Mouse (Mus musculus): Measurements from ENCODE around the gene Specc1l. TPM values are rescaled to one million over a fixed set of nuclear protein-coding genes. Genes with fewer than 3 reads are reported as not detected.

The Specc1l gene
- polyA plus RNA-seq, 1 experiment from 2014 or later: 48.2 TPM

DNA sequence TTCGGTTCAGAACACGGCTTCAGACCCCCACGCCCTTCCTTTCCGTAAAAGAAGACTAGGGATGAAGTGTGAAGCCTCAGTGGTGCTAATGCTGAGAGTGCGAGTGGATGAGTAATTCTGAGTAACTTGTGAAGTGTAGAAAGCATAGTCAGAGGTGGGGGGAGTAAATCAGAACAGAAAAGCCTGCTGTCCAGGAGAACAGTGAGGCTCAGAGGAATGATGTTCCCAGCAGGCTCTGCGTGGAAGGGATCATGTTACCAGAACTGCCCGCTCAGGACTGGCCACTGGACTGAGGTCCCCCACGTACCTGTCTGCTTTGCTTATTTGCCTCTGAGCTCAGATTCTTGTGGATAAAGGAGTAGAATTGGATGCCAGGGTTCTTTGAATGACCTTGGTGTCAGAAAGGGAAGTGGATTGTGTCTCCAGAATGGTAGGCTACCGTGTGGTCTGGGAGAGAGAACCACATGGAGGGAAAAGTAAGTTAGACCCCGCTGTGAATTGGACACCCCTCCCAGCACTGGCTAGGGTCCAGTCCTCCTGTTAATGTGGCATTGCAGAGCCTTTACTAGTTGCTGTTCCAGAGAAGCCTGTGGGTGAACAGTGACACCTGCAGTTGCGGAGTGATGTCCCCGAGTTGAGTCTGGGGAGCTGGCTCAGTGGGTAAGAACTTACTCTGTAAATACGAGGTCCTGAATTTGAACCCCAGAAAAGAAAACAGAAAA lies 40.6 kb downstream of the Specc1l start:
- H3K27me3 ChIP-seq (ENCODE audit: control insufficient read depth, insufficient read depth, low read depth, low read length): no peaks in the 10 kb centered on the region
- H3K4me3 ChIP-seq (ENCODE audit: low read length): no peak overlapping the region
- H3K27ac ChIP-seq (ENCODE audit: low read length): peak overlapping the region; percentile 42
- ATAC-seq (ENCODE audit: low read depth): peak; percentile 71
- H3K36me3 ChIP-seq (ENCODE audit: control insufficient read depth, insufficient read depth, low read length): peaks cover 12% of the 10 kb centered on the region
- H3K9ac ChIP-seq (ENCODE audit: low read length): 0 out of 2 replicates have a peak overlapping the region, but pooled peaks have one; percentile 22
- WGBS: 51% methylated on average over 13 of the region's 13 CpGs
- H3K4me2 ChIP-seq (ENCODE audit: low read depth, low read length): no peak overlapping the region
- no peaks in the 10 kb centered on the region for H3K9me3 ChIP-seq (ENCODE audit: control insufficient read depth, low read length)
- H3K4me1 ChIP-seq (replicated peaks; ENCODE audit: control insufficient read depth, insufficient read depth, low read length): peaks cover 3% of the 10 kb centered on the region

DNA sequence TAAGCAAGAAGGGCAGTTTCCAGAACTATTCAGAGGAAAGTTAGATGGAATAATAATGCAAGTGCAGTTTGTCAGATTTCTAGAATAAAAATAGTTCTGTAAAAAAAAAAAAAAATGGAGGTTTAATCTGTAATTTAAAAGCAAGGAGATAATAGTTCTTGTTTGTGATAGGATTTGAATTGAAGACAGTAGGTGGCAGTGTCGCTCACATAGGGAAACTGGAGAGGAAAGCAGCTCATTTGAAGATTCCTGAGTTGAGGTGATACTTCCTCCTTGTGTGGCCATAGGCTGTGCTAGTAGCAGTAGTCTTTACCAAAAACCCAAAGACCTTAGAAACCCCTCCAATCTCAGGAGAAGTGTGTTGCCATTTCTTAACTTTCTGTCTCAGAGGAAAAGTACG lies 43.2 kb downstream of the Specc1l start:
- Histone ChIP-seq H3K4me3 (ENCODE audit: low read length) (no peak overlapping the region), H3K4me1 (replicated peaks; ENCODE audit: control insufficient read depth, insufficient read depth, low read length) (peaks cover 3% of the 10 kb centered on the region), H3K9me3 (ENCODE audit: control insufficient read depth, low read length) (no peaks in the 10 kb centered on the region), H3K9ac (ENCODE audit: low read length) (no peak overlapping the region), H3K36me3 (ENCODE audit: control insufficient read depth, insufficient read depth, low read length) (peaks cover 15% of the 10 kb centered on the region), H3K27me3 (ENCODE audit: control insufficient read depth, insufficient read depth, low read depth, low read length) (no peaks in the 10 kb centered on the region), H3K27ac (ENCODE audit: low read length) (no peak overlapping the region), H3K4me2 (ENCODE audit: low read depth, low read length) (no peak overlapping the region)
- 58% methylated on average over 2 of the region's 2 CpGs for WGBS
- ATAC-seq (ENCODE audit: low read depth): no peak

DNA sequence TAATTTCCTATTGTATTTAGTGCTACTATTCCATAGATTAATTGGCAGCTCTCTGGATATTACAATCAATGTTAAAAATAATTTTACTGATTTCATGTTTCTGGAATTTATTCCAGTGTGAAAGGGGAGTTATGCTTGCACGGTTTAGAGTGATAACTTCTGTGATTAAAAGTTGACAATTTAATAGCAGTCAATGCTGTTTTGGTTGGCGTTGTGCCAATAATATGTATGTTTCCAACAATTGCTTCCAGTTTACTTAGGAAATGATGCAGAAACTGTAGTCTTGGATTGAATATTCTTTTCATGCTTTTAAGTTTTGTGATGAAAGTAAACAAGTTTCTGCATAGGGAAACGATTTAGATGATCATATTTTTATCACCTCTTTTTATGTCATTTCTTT lies 45.5 kb downstream of the Specc1l start:
- Histone ChIP-seq H3K4me2 (ENCODE audit: low read depth, low read length) (no peak overlapping the region), H3K27ac (ENCODE audit: low read length) (no peak overlapping the region), H3K9me3 (ENCODE audit: control insufficient read depth, low read length) (no peaks in the 10 kb centered on the region), H3K27me3 (ENCODE audit: control insufficient read depth, insufficient read depth, low read depth, low read length) (no peaks in the 10 kb centered on the region), H3K9ac (ENCODE audit: low read length) (no peak overlapping the region), H3K36me3 (ENCODE audit: control insufficient read depth, insufficient read depth, low read length) (peaks cover 31% of the 10 kb centered on the region), H3K4me3 (ENCODE audit: low read length) (no peak overlapping the region), H3K4me1 (replicated peaks; ENCODE audit: control insufficient read depth, insufficient read depth, low read length) (peaks cover 3% of the 10 kb centered on the region)
- WGBS: 41% methylated on average over 3 of the region's 3 CpGs
- ATAC-seq (ENCODE audit: low read depth): no peak

DNA sequence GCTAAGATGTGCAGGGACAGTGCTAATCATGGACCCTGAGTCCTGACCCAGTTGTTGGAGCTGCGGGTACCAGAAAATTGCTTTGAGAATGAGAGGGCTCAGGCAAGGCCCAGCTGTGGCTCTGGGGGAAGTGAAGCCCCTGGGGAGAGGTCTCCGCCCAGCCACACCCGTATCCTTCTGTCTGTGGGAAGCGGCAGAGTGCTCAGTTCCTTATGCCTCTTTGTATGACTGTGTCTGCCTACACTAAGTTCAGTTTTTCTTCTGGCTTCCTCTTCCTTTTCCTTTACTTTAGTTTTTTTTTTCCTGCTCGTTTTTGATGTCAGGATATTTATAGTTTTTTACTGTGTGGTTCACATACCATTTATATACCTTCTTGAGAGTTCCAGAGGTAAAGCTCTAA lies 46.4 kb downstream of the Specc1l start:
- Histone ChIP-seq H3K4me1 (replicated peaks; ENCODE audit: control insufficient read depth, insufficient read depth, low read length) (no peaks in the 10 kb centered on the region; the same call in 1 of the 2 replicates), H3K36me3 (ENCODE audit: control insufficient read depth, insufficient read depth, low read length) (peaks cover 39% of the 10 kb centered on the region), H3K4me2 (ENCODE audit: low read depth, low read length) (no peak overlapping the region), H3K27me3 (ENCODE audit: control insufficient read depth, insufficient read depth, low read depth, low read length) (no peaks in the 10 kb centered on the region), H3K27ac (ENCODE audit: low read length) (no peak overlapping the region), H3K9me3 (ENCODE audit: control insufficient read depth, low read length) (no peaks in the 10 kb centered on the region), H3K9ac (ENCODE audit: low read length) (no peak overlapping the region), H3K4me3 (ENCODE audit: low read length) (no peak overlapping the region)
- ATAC-seq (ENCODE audit: low read depth): no peak
- 59% methylated on average over 5 of the region's 5 CpGs for WGBS

DNA sequence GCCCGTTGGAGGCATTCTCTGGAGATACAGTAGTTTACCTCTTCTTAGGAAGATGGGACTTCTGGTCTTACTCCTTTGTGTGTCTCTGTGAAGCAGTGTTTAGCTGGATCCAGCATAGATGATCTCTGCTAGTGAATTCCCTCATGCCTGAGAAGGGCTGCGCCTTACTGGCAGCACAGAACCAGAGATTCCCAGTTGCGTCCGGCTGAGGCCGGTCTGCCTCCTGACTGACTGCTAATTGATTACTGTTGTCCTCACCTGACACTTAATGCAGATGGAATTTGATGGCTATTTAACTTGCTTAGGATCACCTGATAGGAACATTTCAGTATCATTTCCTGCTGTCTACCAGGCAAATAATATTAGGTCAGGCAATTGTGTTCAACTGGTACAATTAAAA lies 49.4 kb downstream of the Specc1l start:
- Histone ChIP-seq H3K36me3 (ENCODE audit: control insufficient read depth, insufficient read depth, low read length) (peaks cover 53% of the 10 kb centered on the region), H3K4me2 (ENCODE audit: low read depth, low read length) (no peak overlapping the region), H3K9ac (ENCODE audit: low read length) (no peak overlapping the region), H3K9me3 (ENCODE audit: control insufficient read depth, low read length) (no peaks in the 10 kb centered on the region), H3K4me1 (replicated peaks; ENCODE audit: control insufficient read depth, insufficient read depth, low read length) (no peaks in the 10 kb centered on the region; the same call in 1 of the 2 replicates), H3K27ac (ENCODE audit: low read length) (no peak overlapping the region), H3K27me3 (ENCODE audit: control insufficient read depth, insufficient read depth, low read depth, low read length) (no peaks in the 10 kb centered on the region), H3K4me3 (ENCODE audit: low read length) (no peak overlapping the region)
- no peak for ATAC-seq (ENCODE audit: low read depth)
- WGBS: 93% methylated on average over 5 of the region's 5 CpGs

DNA sequence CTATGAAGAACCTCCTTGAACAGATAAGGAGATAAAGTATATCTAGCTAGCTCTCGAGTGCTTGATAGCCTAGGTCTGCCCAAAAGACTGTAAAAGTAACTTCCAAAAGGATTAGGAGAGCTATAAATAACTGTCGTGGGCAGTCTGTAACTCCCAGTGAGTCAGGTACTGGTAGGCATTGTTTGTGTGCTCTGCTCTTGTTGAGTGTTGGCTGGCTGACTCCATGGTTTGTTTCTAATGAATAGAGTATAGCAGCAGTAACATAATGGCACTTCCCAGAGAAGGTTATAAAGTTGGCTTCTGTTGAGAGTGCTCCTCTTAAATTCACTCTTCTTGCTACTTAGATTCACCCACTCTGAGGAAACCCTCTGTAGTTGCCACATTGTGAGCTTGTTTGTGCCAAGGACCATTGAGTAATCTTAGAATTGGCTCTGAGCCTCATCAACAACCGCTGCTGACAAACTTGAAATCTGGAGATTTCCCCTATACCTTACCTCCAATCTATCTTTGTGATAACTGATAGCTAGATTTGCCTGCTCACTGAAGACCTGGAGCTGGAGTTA lies 53.2 kb downstream of the Specc1l start:
- Histone ChIP-seq H3K36me3 (ENCODE audit: control insufficient read depth, insufficient read depth, low read length) (peaks cover 61% of the 10 kb centered on the region), H3K4me2 (ENCODE audit: low read depth, low read length) (no peak overlapping the region), H3K9me3 (ENCODE audit: control insufficient read depth, low read length) (no peaks in the 10 kb centered on the region), H3K4me3 (ENCODE audit: low read length) (no peak overlapping the region), H3K9ac (ENCODE audit: low read length) (no peak overlapping the region), H3K4me1 (replicated peaks; ENCODE audit: control insufficient read depth, insufficient read depth, low read length) (no peaks in the 10 kb centered on the region), H3K27ac (ENCODE audit: low read length) (no peak overlapping the region; the same call in 1 of the 2 replicates), H3K27me3 (ENCODE audit: control insufficient read depth, insufficient read depth, low read depth, low read length) (no peaks in the 10 kb centered on the region)
- 78% methylated on average over 3 of the region's 3 CpGs for WGBS
- no peak for ATAC-seq (ENCODE audit: low read depth)

DNA sequence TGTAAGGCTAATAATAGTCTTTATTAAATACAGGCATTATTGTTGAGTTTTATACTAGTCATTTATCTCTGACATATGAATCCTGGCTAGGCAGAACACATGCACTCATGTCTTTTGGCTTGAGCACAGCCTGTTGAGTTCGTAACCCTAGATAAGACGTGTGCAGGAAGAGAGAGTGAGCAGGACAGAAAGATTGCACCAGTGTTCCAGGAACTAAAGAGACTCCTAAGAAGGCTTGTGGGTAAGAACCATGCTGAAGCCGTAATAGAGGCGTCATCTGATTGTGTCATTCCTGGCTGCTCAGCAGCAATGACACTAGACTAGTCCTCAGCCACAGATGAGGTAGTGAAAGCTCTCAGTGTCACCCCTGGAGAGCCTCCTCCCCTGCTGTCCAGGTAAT lies 61.1 kb downstream of the Specc1l start:
- Histone ChIP-seq H3K9me3 (ENCODE audit: control insufficient read depth, low read length) (no peaks in the 10 kb centered on the region), H3K27me3 (ENCODE audit: control insufficient read depth, insufficient read depth, low read depth, low read length) (no peaks in the 10 kb centered on the region), H3K27ac (ENCODE audit: low read length) (no peak overlapping the region), H3K4me3 (ENCODE audit: low read length) (no peak overlapping the region), H3K4me2 (ENCODE audit: low read depth, low read length) (no peak overlapping the region), H3K9ac (ENCODE audit: low read length) (no peak overlapping the region), H3K4me1 (replicated peaks; ENCODE audit: control insufficient read depth, insufficient read depth, low read length) (no peaks in the 10 kb centered on the region), H3K36me3 (ENCODE audit: control insufficient read depth, insufficient read depth, low read length) (peaks cover 25% of the 10 kb centered on the region)
- WGBS: 74% methylated on average over 4 of the region's 4 CpGs
- ATAC-seq (ENCODE audit: low read depth): no peak; the same call in 1 of the 2 replicates

DNA sequence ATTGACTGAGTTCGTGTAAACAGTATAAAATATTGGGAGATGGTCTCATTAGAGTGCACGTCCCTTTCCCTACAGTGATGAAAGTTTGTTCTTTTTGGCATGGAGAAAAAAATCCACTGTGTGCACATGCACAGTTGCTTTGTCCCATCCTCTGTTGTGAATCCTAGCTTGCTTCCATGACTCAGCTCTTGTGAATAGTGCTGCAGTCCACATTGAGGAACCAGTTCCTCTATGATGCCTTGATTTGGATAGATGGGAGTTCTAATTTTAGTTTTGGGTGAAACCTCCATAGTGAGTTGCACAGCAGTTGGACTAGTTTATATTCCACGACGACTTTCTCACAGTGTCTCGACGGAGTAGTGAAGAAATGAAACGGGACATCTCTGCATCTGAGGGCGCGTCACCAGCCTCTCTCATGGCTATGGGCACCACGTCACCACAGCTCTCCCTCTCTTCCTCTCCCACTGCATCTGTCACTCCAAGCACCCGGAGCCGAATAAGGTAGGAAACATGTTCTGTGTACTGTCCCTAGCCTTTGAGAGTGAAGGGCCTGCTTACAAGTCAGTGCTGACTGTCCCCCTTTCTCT lies 64.6 kb downstream of the Specc1l start:
- Histone ChIP-seq H3K4me3 (ENCODE audit: low read length) (no peak overlapping the region), H3K9ac (ENCODE audit: low read length) (no peak overlapping the region), H3K36me3 (ENCODE audit: control insufficient read depth, insufficient read depth, low read length) (peaks cover 21% of the 10 kb centered on the region), H3K4me1 (replicated peaks; ENCODE audit: control insufficient read depth, insufficient read depth, low read length) (no peaks in the 10 kb centered on the region), H3K9me3 (ENCODE audit: control insufficient read depth, low read length) (no peaks in the 10 kb centered on the region), H3K4me2 (ENCODE audit: low read depth, low read length) (no peak overlapping the region), H3K27ac (ENCODE audit: low read length) (no peak overlapping the region), H3K27me3 (ENCODE audit: control insufficient read depth, insufficient read depth, low read depth, low read length) (no peaks in the 10 kb centered on the region)
- no peak for ATAC-seq (ENCODE audit: low read depth)
- WGBS: 87% methylated on average over 12 of the region's 12 CpGs

DNA sequence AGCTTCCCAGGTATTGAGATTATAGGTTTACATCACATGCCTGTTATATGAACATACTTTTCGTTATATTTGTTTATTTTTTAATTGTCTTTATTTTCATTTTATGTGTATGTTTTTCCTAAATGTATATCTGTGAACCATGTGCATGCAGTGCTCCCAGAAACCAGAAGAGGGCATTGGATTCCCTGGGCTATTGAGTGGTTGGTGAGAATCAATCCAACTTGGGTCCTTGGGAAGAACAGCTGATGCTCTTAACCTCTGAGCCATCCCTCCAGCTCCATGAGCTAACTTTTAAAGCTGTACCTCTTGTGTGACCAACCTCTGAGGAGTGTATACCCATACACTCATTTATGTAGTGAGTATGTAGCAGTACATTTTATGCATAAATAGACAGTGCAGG lies 65.6 kb downstream of the Specc1l start:
- Histone ChIP-seq H3K4me1 (replicated peaks; ENCODE audit: control insufficient read depth, insufficient read depth, low read length) (no peaks in the 10 kb centered on the region), H3K9me3 (ENCODE audit: control insufficient read depth, low read length) (no peaks in the 10 kb centered on the region), H3K9ac (ENCODE audit: low read length) (no peak overlapping the region), H3K4me3 (ENCODE audit: low read length) (no peak overlapping the region), H3K27me3 (ENCODE audit: control insufficient read depth, insufficient read depth, low read depth, low read length) (no peaks in the 10 kb centered on the region), H3K27ac (ENCODE audit: low read length) (no peak overlapping the region), H3K4me2 (ENCODE audit: low read depth, low read length) (no peak overlapping the region), H3K36me3 (ENCODE audit: control insufficient read depth, insufficient read depth, low read length) (peaks cover 21% of the 10 kb centered on the region)
- 67% methylated on average over 1 of the region's 1 CpGs for WGBS
- no peak for ATAC-seq (ENCODE audit: low read depth)

All from lung, embryonic 16.5 days (tissue).